Mouse (Mus musculus) thymus, adult 2 months (tissue): ENCODE measurements around the gene Wscd2. TPM values are rescaled to one million over a fixed set of nuclear protein-coding genes. Genes with fewer than 3 reads are reported as not detected.

Source experiments
- DNase-seq: peaks from one replicate; pipeline ENCODE4 v3.0.0; 2021
- H3K27ac ChIP-seq: fragments of 200-500 bp; 2 replicates; pipeline ENCODE4 v1.5.1; 2012; ENCODE audit warnings: low read length, control low read depth; ENCODE audit not compliant: control insufficient read depth, insufficient read depth
- H3K27me3 ChIP-seq: fragments of 200-500 bp; 2 replicates; pipeline ENCODE4 v1.6.1; 2012; ENCODE audit warnings: mild to moderate bottlenecking, low read length, moderate library complexity, mixed read lengths; ENCODE audit not compliant: control insufficient read depth, insufficient read depth
- H3K36me3 ChIP-seq: fragments of 200-500 bp; 2 replicates; pipeline ENCODE4 v1.6.1; 2012; ENCODE audit warnings: mild to moderate bottlenecking, low read length, moderate library complexity; ENCODE audit not compliant: control insufficient read depth, insufficient read depth
- H3K4me1 ChIP-seq: fragments of 200-500 bp; replicated peaks from 2 replicates; pipeline ENCODE4 v1.6.1; 2012; ENCODE audit warnings: low read length; ENCODE audit not compliant: control insufficient read depth, insufficient read depth
- H3K4me3 ChIP-seq: fragments of 200-500 bp; 2 replicates; pipeline ENCODE4 v1.5.1; 2012; ENCODE audit warnings: mild to moderate bottlenecking, low read length, control low read depth, moderate library complexity; ENCODE audit not compliant: control insufficient read depth, insufficient read depth
- CTCF ChIP-seq: fragments of 200-500 bp; IDR thresholded peaks from 2 replicates; pipeline ENCODE4 v1.5.1; 2012; ENCODE audit warnings: mild to moderate bottlenecking, control low read depth, low read length, moderate library complexity, borderline replicate concordance; ENCODE audit not compliant: control insufficient read depth, poor library complexity, insufficient read depth; ENCODE audit errors: extremely low read depth
- POLR2A ChIP-seq: fragments of 200-500 bp; IDR thresholded peaks from 2 replicates; pipeline ENCODE4 v1.6.1; 2012; ENCODE audit warnings: mild to moderate bottlenecking, low read length, control low read depth, moderate library complexity; ENCODE audit not compliant: control insufficient read depth, poor library complexity, insufficient read depth; ENCODE audit errors: extremely low read depth
- WGBS: fragments of 180-500 bp; shearing (Covaris S2); methylation state at CpG from one replicate; pipeline ENCODE4 v1.1.7; 2018; 5-methylcytosine and 5-hydroxymethylcytosine counted together
- polyA plus RNA-seq: library from polyadenylated mRNA; depleted of rRNA; stranded (reverse); fragments of >200 nt; gene quantifications from 2 replicates; pipeline ENCODE4 v1.2.3, GENCODE M21; 2012

Gene Wscd2
- polyA plus RNA-seq, 1 experiment: 1.2 TPM

DNA sequence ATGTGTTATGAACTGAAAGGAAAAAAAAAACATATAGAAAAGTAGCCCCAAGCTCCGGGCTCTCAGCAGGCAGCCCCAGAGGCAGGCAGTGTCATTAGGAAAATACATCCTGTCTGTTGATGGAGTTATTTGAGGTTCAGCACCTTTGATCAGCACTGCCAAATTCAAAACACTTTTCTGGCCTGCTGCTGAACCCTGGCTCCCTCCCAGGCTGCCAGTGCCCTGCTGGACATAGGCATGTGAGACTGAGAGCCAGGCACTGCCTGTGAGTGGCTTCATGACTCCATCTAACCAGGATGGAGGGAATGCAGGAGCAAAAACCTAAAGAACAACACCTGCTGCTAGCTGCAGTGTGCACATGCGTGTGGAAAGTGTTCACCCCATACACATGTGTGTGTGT, 64.4 kb downstream of the Wscd2 start:
- Histone ChIP-seq H3K36me3 (no peaks in the 10 kb centered on the region), H3K4me3 (no peak overlapping the region), H3K27ac (no peak overlapping the region), H3K4me1 (no peaks in the 10 kb centered on the region), H3K27me3 (no peaks in the 10 kb centered on the region)
- WGBS: 95% methylated on average over 2 of the region's 2 CpGs
- no peak for DNase-seq
- no peak for TF ChIP-seq POLR2A
- no peak for TF ChIP-seq CTCF

- TF ChIP-seq POLR2A (no peak), CTCF (no peak)
- Histone ChIP-seq H3K4me3 (no peak overlapping the region), H3K27ac (no peak overlapping the region), H3K27me3 (no peaks in the 10 kb centered on the region), H3K4me1 (no peaks in the 10 kb centered on the region), H3K36me3 (no peaks in the 10 kb centered on the region)
- 74% methylated on average over 2 of the region's 2 CpGs for WGBS
- DNase-seq: no peak
Measured at GRCm38 (mm10) chr5:113555684-113556083, 65.6 kb downstream of the Wscd2 start.

DNA sequence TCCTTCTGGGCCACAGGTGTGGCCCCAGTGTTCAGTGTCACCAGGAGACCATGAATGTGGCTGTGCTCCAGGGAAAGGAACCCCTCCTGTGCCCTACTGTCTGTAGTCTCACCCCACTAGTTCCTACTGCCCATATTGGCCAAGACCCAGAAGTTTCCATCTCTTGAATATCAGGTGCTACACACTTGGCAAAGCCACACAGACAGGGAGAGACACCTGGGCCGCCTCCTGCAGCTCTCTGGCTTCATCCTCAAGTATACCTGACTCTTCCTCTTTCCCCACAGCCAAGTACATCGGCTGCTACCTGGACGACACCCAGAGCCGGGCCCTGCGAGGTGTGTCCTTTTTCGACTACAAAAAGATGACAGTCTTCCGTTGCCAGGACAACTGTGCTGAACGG, 67.9 kb downstream of the Wscd2 start:
- Histone ChIP-seq H3K27ac (no peak overlapping the region), H3K36me3 (no peaks in the 10 kb centered on the region), H3K4me1 (no peaks in the 10 kb centered on the region), H3K27me3 (no peaks in the 10 kb centered on the region), H3K4me3 (no peak overlapping the region)
- DNase-seq: no peak
- TF ChIP-seq CTCF: no peak
- TF ChIP-seq POLR2A: no peak
- WGBS: 86% methylated on average over 8 of the region's 8 CpGs

- TF ChIP-seq CTCF (no peak), POLR2A (no peak)
- 85% methylated on average over 5 of the region's 5 CpGs for WGBS
- Histone ChIP-seq H3K27ac (no peak overlapping the region), H3K27me3 (no peaks in the 10 kb centered on the region), H3K4me1 (no peaks in the 10 kb centered on the region), H3K4me3 (no peak overlapping the region), H3K36me3 (no peaks in the 10 kb centered on the region)
- DNase-seq: no peak
Measured at GRCm38 (mm10) chr5:113559627-113560026, 69.5 kb downstream of the Wscd2 start.

DNA sequence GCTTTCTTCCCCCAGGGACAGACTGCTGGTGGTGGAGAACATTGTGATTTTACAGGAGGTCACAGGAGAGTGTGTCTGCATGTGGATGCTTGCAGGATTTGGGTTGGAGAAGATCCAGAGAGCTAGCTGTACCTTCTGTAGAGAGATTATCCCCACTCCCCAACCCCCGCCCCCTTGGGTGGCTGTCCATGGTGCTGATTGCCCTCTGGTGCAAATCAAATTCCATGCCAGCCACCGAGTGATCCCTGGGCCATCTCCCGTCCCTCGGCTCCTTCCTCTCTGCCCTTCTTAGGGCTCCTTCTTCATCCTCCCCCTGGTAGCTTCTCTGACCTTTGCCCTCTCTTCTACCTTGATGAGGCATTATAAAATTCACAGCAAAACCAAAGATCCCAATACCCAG, 74.3 kb downstream of the Wscd2 start:
- Histone ChIP-seq H3K36me3 (no peaks in the 10 kb centered on the region), H3K27me3 (no peaks in the 10 kb centered on the region), H3K4me3 (no peak overlapping the region), H3K4me1 (no peaks in the 10 kb centered on the region), H3K27ac (no peak overlapping the region)
- TF ChIP-seq CTCF: no peak
- TF ChIP-seq POLR2A: no peak
- DNase-seq: no peak
- 38% methylated on average over 4 of the region's 4 CpGs for WGBS

GRCm38 (mm10) chr5:113565101-113565854, 75.1 kb downstream of the Wscd2 start:
- H3K27ac ChIP-seq: no peak overlapping the region
- no peak overlapping the region for H3K4me3 ChIP-seq
- WGBS: 84% methylated on average over 10 of the region's 10 CpGs
- no peaks in the 10 kb centered on the region for H3K36me3 ChIP-seq
- H3K4me1 ChIP-seq: no peaks in the 10 kb centered on the region
- TF ChIP-seq POLR2A: no peak
- no peak for TF ChIP-seq CTCF
- H3K27me3 ChIP-seq: no peaks in the 10 kb centered on the region
- no peak for DNase-seq
